Mouse (Mus musculus): Measurements from ENCODE around the gene Gm21852.
"Not testable (repeated sequence)": the region's sequence is repeated elsewhere in the genome, so short reads cannot be mapped to it uniquely, and the experiment has no call there.

Gene Gm21852

DNA sequence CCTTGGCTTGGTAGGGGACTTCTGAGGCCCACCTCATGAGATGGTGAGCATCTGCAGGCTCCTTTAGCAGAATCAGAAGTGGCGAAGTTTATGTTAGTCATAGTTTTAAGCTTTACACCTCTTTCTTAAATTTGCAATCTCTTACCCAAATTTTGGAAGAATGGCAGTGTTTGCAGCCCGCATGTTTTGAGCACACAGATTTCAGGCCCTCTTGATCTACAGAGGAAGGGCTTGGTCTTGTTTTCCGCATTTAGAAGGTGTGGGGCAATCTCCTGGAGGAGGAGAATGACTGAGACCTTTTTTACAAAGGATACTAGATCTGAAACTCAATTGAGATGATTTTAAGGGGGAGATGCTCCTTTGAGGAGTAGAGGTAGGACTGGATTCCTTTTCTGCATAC is at the start of gene Gm21852:
Gene Gm21852 (minus strand): TSS at position 101 of the 400 bp plus-strand sequence.
- DNase-seq (ENCODE audit: extremely low spot score, low spot score): not testable (repeated sequence)

Data from neural tube, embryonic 10.5 days (tissue).